In genomic region chr11:58301837-58302754, GRCm38 (mm10) we compare ENCODE assay signal across 8 mouse cellular contexts. TPM values are rescaled to one million over a fixed set of nuclear protein-coding genes. Genes with fewer than 3 reads are reported as not detected.
DNase-seq lines count a peak whose midpoint lies in the region; ATAC-seq and TF ChIP-seq lines count a peak whose summit lies in the region.

No protein-coding gene starts in this region.

- peaks cover 0 to 12% of the 10 kb centered on the region in 2 experiments; a peak in 2 of 4 replicates for H3K36me3 ChIP-seq in MEL (ENCODE audit: control insufficient read depth in 1 of 2, insufficient read depth in 2 of 2, low read length in 2 of 2)
- H3K36me3 ChIP-seq in forebrain, postnatal 0 days (ENCODE audit: insufficient read depth) = no peaks in the 10 kb centered on the region
- H3K36me3 ChIP-seq in lung, embryonic 15.5 days = no peaks in the 10 kb centered on the region

- peak overlapping the region; percentile 65 for H3K9ac ChIP-seq in MEL (ENCODE audit: control insufficient read depth, low read depth, low read length, poor library complexity, severe bottlenecking)
- H3K9ac ChIP-seq in forebrain, postnatal 0 days = peak overlapping the region; percentile 50
- H3K9ac ChIP-seq in lung, embryonic 15.5 days = peak overlapping the region; percentile 48

- peaks cover 1% of the 10 kb centered on the region; the same call in 1 of the 2 replicates for H3K79me2 ChIP-seq in MEL (ENCODE audit: control insufficient read depth, insufficient read depth, low read length, poor library complexity)

- peak; percentile 41 to 78 (median 76); a peak in 5 of 6 replicates for TF ChIP-seq CTCF in MEL (IDR thresholded peaks at IDR 0.05 in 2 of 3, conservative IDR thresholded peaks at IDR 0.05 in 1 of 3; ENCODE audit: control insufficient read depth in 1 of 3, insufficient read depth in 1 of 3, low read depth in 2 of 3, low read length in 3 of 3, poor library complexity in 1 of 3, severe bottlenecking in 1 of 3)
- peak; percentile 55 for TF ChIP-seq CTCF in cerebellum, adult 2 months (IDR thresholded peaks at IDR 0.05; ENCODE audit: borderline replicate concordance, insufficient read depth, low read depth, low read length)
- peak; percentile 86 for TF ChIP-seq CTCF in forebrain, postnatal 0 days (IDR thresholded peaks at IDR 0.05; ENCODE audit: low read depth)

- WGBS in cerebellum, adult 2 months = under 1% methylated on average over 36 of the region's 36 CpGs
- WGBS in forebrain, postnatal 0 days = 1% methylated on average over 36 of the region's 36 CpGs
- WGBS in lung, embryonic 15.5 days = under 1% methylated on average over 36 of the region's 36 CpGs

- H3K4me3 ChIP-seq in MEL (ENCODE audit: control insufficient read depth in 1 of 2, insufficient read depth in 1 of 2, low read depth in 2 of 2, low read length in 2 of 2) = peak overlapping the region; percentile 62 to 73
- H3K4me3 ChIP-seq in cerebellum, adult 2 months (replicated peaks; ENCODE audit: insufficient read depth, low read depth, low read length) = peak overlapping the region; percentile 85
- peak overlapping the region; percentile 46 for H3K4me3 ChIP-seq in forebrain, postnatal 0 days (ENCODE audit: low read depth, low read length)
- peak overlapping the region; percentile 58 for H3K4me3 ChIP-seq in lung, embryonic 15.5 days

- peaks cover 0 to 11% of the 10 kb centered on the region in 2 experiments; a peak in 2 of 4 replicates for H3K4me1 ChIP-seq in MEL (ENCODE audit: control insufficient read depth in 1 of 2, insufficient read depth in 2 of 2, low read length in 2 of 2)
- no peaks in the 10 kb centered on the region for H3K4me1 ChIP-seq in cerebellum, adult 2 months (ENCODE audit: control insufficient read depth, insufficient read depth, low read length)
- peaks cover 1% of the 10 kb centered on the region; the same call in 1 of the 2 replicates for H3K4me1 ChIP-seq in forebrain, postnatal 0 days (ENCODE audit: insufficient read depth)
- peaks cover 17% of the 10 kb centered on the region for H3K4me1 ChIP-seq in lung, embryonic 15.5 days

- H3K27ac ChIP-seq in MEL (ENCODE audit: control insufficient read depth, low read depth, low read length) = peak overlapping the region; percentile 59
- peak overlapping the region; percentile 10; the same call in 1 of the 2 replicates for H3K27ac ChIP-seq in cerebellum, adult 2 months (ENCODE audit: insufficient read depth, low read length)
- peak overlapping the region; percentile 82 for H3K27ac ChIP-seq in forebrain, postnatal 0 days (ENCODE audit: low read depth, low read length)
- H3K27ac ChIP-seq in lung, embryonic 15.5 days = peak overlapping the region; percentile 94

- TF ChIP-seq POLR2A in MEL (IDR thresholded peaks at IDR 0.05; ENCODE audit: control insufficient read depth in 1 of 2, insufficient read depth in 1 of 2, low read depth in 1 of 2, low read length in 2 of 2, poor library complexity in 1 of 2) = peak in 1 of 2 experiments; percentile 26; a peak in 1 of 4 replicates
- no peak; the same call in 1 of the 2 replicates for TF ChIP-seq POLR2A in cerebellum, adult 2 months (IDR thresholded peaks at IDR 0.05; ENCODE audit: borderline replicate concordance, insufficient read depth, low read length)

- peak; percentile 93 for ATAC-seq in forebrain, postnatal 0 days
- ATAC-seq in lung, embryonic 15.5 days (ENCODE audit: borderline replicate concordance, extremely low read depth, low FRiP score, low TSS enrichment) = peak; percentile 91

- no peaks in the 10 kb centered on the region for H3K9me3 ChIP-seq in MEL (replicated peaks; ENCODE audit: insufficient read depth, low read length)
- no peaks in the 10 kb centered on the region for H3K9me3 ChIP-seq in forebrain, postnatal 0 days (ENCODE audit: low read length)
- H3K9me3 ChIP-seq in lung, embryonic 15.5 days = no peaks in the 10 kb centered on the region

- H3K4me2 ChIP-seq in forebrain, postnatal 0 days (ENCODE audit: low read depth) = peak overlapping the region; percentile 59
- H3K4me2 ChIP-seq in lung, embryonic 15.5 days = peak overlapping the region; percentile 67

- peaks cover 0 to 2% of the 10 kb centered on the region in 2 experiments; a peak in 1 of 4 replicates for H3K27me3 ChIP-seq in MEL (ENCODE audit: control insufficient read depth in 1 of 2, insufficient read depth in 2 of 2, low read length in 2 of 2)
- H3K27me3 ChIP-seq in cerebellum, adult 2 months (ENCODE audit: control insufficient read depth, insufficient read depth, low read length) = no peaks in the 10 kb centered on the region
- H3K27me3 ChIP-seq in forebrain, postnatal 0 days (ENCODE audit: insufficient read depth, low read length) = no peaks in the 10 kb centered on the region
- H3K27me3 ChIP-seq in lung, embryonic 15.5 days = no peaks in the 10 kb centered on the region

- DNase-seq in MEL (ENCODE audit: low read depth, low spot score) = peak; percentile 98
- peak; percentile 97 to 99 for DNase-seq in cerebellum, adult 2 months
- DNase-seq in forebrain, postnatal 0 days = peak; percentile 98
- DNase-seq in heart, postnatal 4 days = peak; percentile 97
- peak; percentile 97 to 100 for DNase-seq in layer of hippocampus, adult 8-10 months (ENCODE audit: low spot score in 2 of 2)
- peak; percentile 91 for DNase-seq in ovary, adult 18-20 months (ENCODE audit: low spot score)
- DNase-seq in thymus, postnatal 0 days (ENCODE audit: low spot score) = peak; percentile 96

- peak; percentile 47 for TF ChIP-seq RAD21 in MEL (IDR thresholded peaks at IDR 0.05; ENCODE audit: low read depth, low read length)

- no peak for TF ChIP-seq EP300 in MEL (IDR thresholded peaks at IDR 0.05; ENCODE audit: low read depth in 1 of 2, low read length in 2 of 2)

TF ChIP-seq in MEL, 35 proteins besides CTCF, POLR2A, EP300 and RAD21 (continues in another document):
- peak; percentile 87; the same call in 1 of the 2 replicates for TF ChIP-seq MAZ (IDR thresholded peaks at IDR 0.05; ENCODE audit: low read depth, low read length)
- TF ChIP-seq MAFK (IDR thresholded peaks at IDR 0.05; ENCODE audit: borderline replicate concordance, low read depth, low read length) = peak; percentile 98
- peak; percentile 99 for TF ChIP-seq TBP (IDR thresholded peaks at IDR 0.05; ENCODE audit: low read depth, low read length)
- peak; percentile 55 for TF ChIP-seq ZC3H11A (IDR thresholded peaks at IDR 0.05; ENCODE audit: low read depth, low read length)
- peak; percentile 84 for TF ChIP-seq SMC3 (IDR thresholded peaks at IDR 0.05; ENCODE audit: low read depth, low read length)
- peak; percentile 81 for TF ChIP-seq ELF1 (IDR thresholded peaks at IDR 0.05; ENCODE audit: low read depth, low read length)
- TF ChIP-seq USF1 (IDR thresholded peaks at IDR 0.05; ENCODE audit: low read depth, low read length) = no peak

RNA-seq across cellular contexts. Expression of gene Zfp692, which starts 4.8 kb away (rescaled TPM):
- total RNA-seq in MEL (2012; rRNA removed) = 16.0 and 25.7 TPM in 2 replicates
- polyA plus RNA-seq in MEL (2012; ENCODE audit: insufficient read depth in 1 of 2, insufficient read length in 2 of 2, low read depth in 1 of 2, low replicate concordance in 2 of 2, missing spikeins in 1 of 2) = 10 to 100 TPM in 1 of 2 experiments, not detected in 1; 38.0 TPM
- polyA plus RNA-seq in cerebellum, adult 2 months (2012; rRNA removed) = 74.5 and 81.1 TPM in 2 replicates
- total RNA-seq in forebrain, postnatal 0 days (2014; rRNA removed) = 25.6 and 30.0 TPM in 2 replicates
- 14.8 and 17.7 TPM in 2 replicates for polyA plus RNA-seq in forebrain, postnatal 0 days (2015; fragmentation: Nextera tagmentation; extraction: Ambion mirVana)
- total RNA-seq in heart, postnatal 4 days (2021) = 1 to 10 TPM; 4.2 to 6.6 TPM
- total RNA-seq in layer of hippocampus, adult 8-10 months (2022) = 10 to 100 TPM; 28.5 to 36.1 (median 32.3) TPM
- polyA plus RNA-seq in lung, embryonic 15.5 days (2015; fragmentation: Nextera tagmentation; extraction: Ambion mirVana) = 23.4 and 25.6 TPM in 2 replicates
- polyA plus RNA-seq in thymus, postnatal 0 days (2015; fragmentation: Nextera tagmentation; extraction: Ambion mirVana) = 12.8 and 14.1 TPM in 2 replicates

RNA-seq across cellular contexts. Expression of gene 4930438A08Rik, which starts 27.5 kb away (rescaled TPM):
- not detected in 2 replicates for total RNA-seq in MEL (2012; rRNA removed)
- polyA plus RNA-seq in MEL (2012; ENCODE audit: insufficient read depth in 1 of 2, insufficient read length in 2 of 2, low read depth in 1 of 2, low replicate concordance in 2 of 2, missing spikeins in 1 of 2) = not detected
- polyA plus RNA-seq in cerebellum, adult 2 months (2012; rRNA removed) = 0.06 TPM in 1 of 2 replicates, not detected in the other
- total RNA-seq in forebrain, postnatal 0 days (2014; rRNA removed) = not detected in 2 replicates
- polyA plus RNA-seq in forebrain, postnatal 0 days (2015; fragmentation: Nextera tagmentation; extraction: Ambion mirVana) = 0.10 TPM in 1 of 2 replicates, not detected in the other
- total RNA-seq in heart, postnatal 4 days (2021) = not detected
- total RNA-seq in layer of hippocampus, adult 8-10 months (2022) = not detected
- 0.06 TPM in 1 of 2 replicates, not detected in the other for polyA plus RNA-seq in lung, embryonic 15.5 days (2015; fragmentation: Nextera tagmentation; extraction: Ambion mirVana)
- 0.08 and 0.09 TPM in 2 replicates for polyA plus RNA-seq in thymus, postnatal 0 days (2015; fragmentation: Nextera tagmentation; extraction: Ambion mirVana)

RNA-seq across cellular contexts. Expression of gene Zfp672, which starts 28.0 kb away (rescaled TPM):
- 27.2 and 39.5 TPM in 2 replicates for total RNA-seq in MEL (2012; rRNA removed)
- polyA plus RNA-seq in MEL (2012; ENCODE audit: insufficient read depth in 1 of 2, insufficient read length in 2 of 2, low read depth in 1 of 2, low replicate concordance in 2 of 2, missing spikeins in 1 of 2) = 10 to 100 TPM in 1 of 2 experiments, not detected in 1; 22.6 TPM
- 45.5 and 45.9 TPM in 2 replicates for polyA plus RNA-seq in cerebellum, adult 2 months (2012; rRNA removed)
- 41.5 and 41.7 TPM in 2 replicates for total RNA-seq in forebrain, postnatal 0 days (2014; rRNA removed)
- 38.8 and 41.2 TPM in 2 replicates for polyA plus RNA-seq in forebrain, postnatal 0 days (2015; fragmentation: Nextera tagmentation; extraction: Ambion mirVana)
- 10 to 100 TPM; 37.5 to 44.2 TPM for total RNA-seq in heart, postnatal 4 days (2021)
- 10 to 100 TPM; 39.8 to 56.6 (median 45.4) TPM for total RNA-seq in layer of hippocampus, adult 8-10 months (2022)
- polyA plus RNA-seq in lung, embryonic 15.5 days (2015; fragmentation: Nextera tagmentation; extraction: Ambion mirVana) = 29.8 and 32.3 TPM in 2 replicates
- 59.2 and 72.2 TPM in 2 replicates for polyA plus RNA-seq in thymus, postnatal 0 days (2015; fragmentation: Nextera tagmentation; extraction: Ambion mirVana)

RNA-seq across cellular contexts. Expression of gene Sh3bp5l, which starts 28.4 kb away (rescaled TPM):
- total RNA-seq in MEL (2012; rRNA removed) = 27.3 and 31.7 TPM in 2 replicates
- 10 to 100 TPM in 1 of 2 experiments, not detected in 1; 32.8 TPM for polyA plus RNA-seq in MEL (2012; ENCODE audit: insufficient read depth in 1 of 2, insufficient read length in 2 of 2, low read depth in 1 of 2, low replicate concordance in 2 of 2, missing spikeins in 1 of 2)
- polyA plus RNA-seq in cerebellum, adult 2 months (2012; rRNA removed) = 63.3 and 64.5 TPM in 2 replicates
- 43.1 and 44.3 TPM in 2 replicates for total RNA-seq in forebrain, postnatal 0 days (2014; rRNA removed)
- polyA plus RNA-seq in forebrain, postnatal 0 days (2015; fragmentation: Nextera tagmentation; extraction: Ambion mirVana) = 35.8 and 44.9 TPM in 2 replicates
- 10 to 100 TPM; 38.5 to 51.5 TPM for total RNA-seq in heart, postnatal 4 days (2021)
- total RNA-seq in layer of hippocampus, adult 8-10 months (2022) = 10 to 100 TPM; 37.3 to 57.0 (median 44.8) TPM
- 32.3 and 38.3 TPM in 2 replicates for polyA plus RNA-seq in lung, embryonic 15.5 days (2015; fragmentation: Nextera tagmentation; extraction: Ambion mirVana)
- polyA plus RNA-seq in thymus, postnatal 0 days (2015; fragmentation: Nextera tagmentation; extraction: Ambion mirVana) = 29.2 and 30.4 TPM in 2 replicates

Comparison
In these comparisons a context has a peak if more than half of its experiments do, and no peak if none do; other contexts are left out.
1. Peak in every context shown above with its lines: DNase-seq, ATAC-seq, H3K4me3 ChIP-seq and H3K27ac ChIP-seq.
2. H3K27ac ChIP-seq: peak in every context shown above with its lines; median percentile 94 in lung, embryonic 15.5 days; 82 in forebrain, postnatal 0 days; 59 in MEL; 10 in cerebellum, adult 2 months.